Mouse (Mus musculus): ENCODE results near the gene Ttc7b.

- TF ChIP-seq POLR2A (IDR thresholded peaks at IDR 0.05; ENCODE audit: insufficient read length, low read depth) (no peak), MAX (IDR thresholded peaks at IDR 0.05; ENCODE audit: low read depth) (no peak), POLR2AphosphoS2 (IDR thresholded peaks at IDR 0.05; ENCODE audit: insufficient read length, low read depth) (no peak), USF1 (IDR thresholded peaks at IDR 0.05; ENCODE audit: low read depth) (no peak), MYOG (IDR thresholded peaks at IDR 0.05; ENCODE audit: control insufficient read depth in 1 of 3, insufficient read depth in 1 of 3, insufficient read length in 2 of 3, low read depth in 2 of 3) (no peak), E2F4 (IDR thresholded peaks at IDR 0.05; ENCODE audit: insufficient read depth) (no peak)
These were observed 99.1 kb downstream of the Ttc7b start for GRCm38 (mm10) chr12:100421538-100421937.
